Mouse (Mus musculus): ENCODE results near the gene Ppp1r35.

GRCm38 (mm10) chr5:137826421-137826820 lies 47.8 kb downstream of the Ppp1r35 start:
- no peak for TF ChIP-seq POLR2A (IDR thresholded peaks at IDR 0.05; ENCODE audit: extremely low read depth, insufficient read depth, low read length)
- no peak for TF ChIP-seq CTCF (IDR thresholded peaks at IDR 0.05; ENCODE audit: low read depth, low read length)
